Mouse (Mus musculus) embryonic facial prominence, embryonic 12.5 days (tissue): Measurements from ENCODE around the gene Gm26938. TPM values are rescaled to one million over a fixed set of nuclear protein-coding genes. Genes with fewer than 3 reads are reported as not detected.

ENCODE experiments used
- microRNA-seq: library from miRNA; unstranded; fragments of <30 nt; microRNA quantifications from one replicate; pipeline ENCODE4, GENCODE M21; 2017
- polyA plus RNA-seq: library from polyadenylated mRNA; unstranded; fragments of >200 nt; fragmentation: Nextera tagmentation; extraction: Ambion mirVana; gene quantifications from 2 replicates; pipeline ENCODE4 v1.2.1, GENCODE M21; 2016

The Gm26938 gene
- polyA plus RNA-seq, 1 experiment from 2014 or later, result not detected

Small RNAs within 50 kb of the gene (microRNA-seq; reads per million reads assigned to microRNA genes)
- gene Mir7037, result not detected

Other genes with a start within 250 kb of the Gm26938 start
- 7.7 and 8.4 TPM in 2 replicates for gene Micall2, start 90.1 kb downstream of the Gm26938 start, polyA plus RNA-seq
- 33.6 and 34.5 TPM in 2 replicates for gene Ints1, start 50.7 kb downstream of the Gm26938 start, polyA plus RNA-seq
- gene Mafk, start 34.9 kb downstream of the Gm26938 start, polyA plus RNA-seq, result 7.2 and 8.6 TPM in 2 replicates
- 1.8 and 2.1 TPM in 2 replicates for gene Tmem184a, start 6.5 kb downstream of the Gm26938 start, polyA plus RNA-seq
- 64.6 and 72.7 TPM in 2 replicates for gene Psmg3, start 478 bp upstream of the Gm26938 start, polyA plus RNA-seq
- gene Elfn1, start 81.5 kb upstream of the Gm26938 start, polyA plus RNA-seq, result 0.15 and 0.45 TPM in 2 replicates